Mouse (Mus musculus): ENCODE measurements around the gene Pheta1.

The Pheta1 gene

DNA sequence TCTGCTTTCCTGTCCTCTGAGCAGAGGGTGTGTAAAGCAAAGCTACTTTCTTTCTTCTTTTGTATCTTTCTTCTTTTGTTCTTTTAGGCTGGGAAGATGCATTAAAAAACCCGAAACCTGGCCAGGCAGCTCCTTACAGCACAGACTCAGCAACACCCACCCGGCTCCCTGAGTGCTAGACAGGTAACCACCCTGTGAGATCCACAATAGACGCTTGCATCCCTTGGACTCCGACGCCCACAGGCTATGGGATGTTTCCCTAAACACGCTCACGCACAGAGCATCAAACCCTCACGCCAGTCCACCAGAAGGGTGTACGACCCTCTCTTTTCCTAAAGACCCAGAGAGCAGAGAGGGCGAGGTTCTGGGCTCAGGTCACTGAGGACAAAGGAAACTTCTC is 45.9 kb downstream of the Pheta1 start:
- DNase-seq: no peak

DNA sequence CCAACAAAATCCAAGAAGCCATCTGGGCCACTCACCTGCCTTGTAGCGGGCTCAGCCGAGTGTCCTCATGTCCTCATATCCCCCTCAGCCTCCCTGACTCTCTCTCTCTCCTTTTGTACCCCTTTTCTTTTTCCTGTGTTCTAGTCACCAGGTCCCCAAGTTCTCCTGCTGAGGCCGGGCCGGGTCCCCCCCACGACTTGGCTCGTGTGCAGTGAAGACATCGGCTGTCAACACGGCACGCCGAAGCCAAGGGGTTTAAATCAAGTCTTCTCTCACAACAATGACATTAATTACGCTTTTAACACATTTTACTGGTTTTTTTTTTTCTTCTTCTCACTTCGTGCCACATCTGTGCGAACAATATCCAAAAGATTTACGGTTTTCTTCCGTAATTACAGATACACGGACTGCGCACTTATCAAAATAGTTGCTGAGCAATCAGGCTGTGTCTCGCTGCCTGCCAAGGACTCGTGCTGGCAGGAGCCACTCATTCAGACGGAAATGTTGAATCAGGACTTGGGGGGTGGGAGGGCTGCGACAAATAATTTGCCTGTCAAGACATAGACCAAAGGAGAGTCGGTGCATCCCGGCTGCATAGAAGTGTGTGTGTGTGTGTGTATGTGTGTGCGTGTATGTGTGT is 46.5 kb downstream of the Pheta1 start:
- DNase-seq: no peak

DNA sequence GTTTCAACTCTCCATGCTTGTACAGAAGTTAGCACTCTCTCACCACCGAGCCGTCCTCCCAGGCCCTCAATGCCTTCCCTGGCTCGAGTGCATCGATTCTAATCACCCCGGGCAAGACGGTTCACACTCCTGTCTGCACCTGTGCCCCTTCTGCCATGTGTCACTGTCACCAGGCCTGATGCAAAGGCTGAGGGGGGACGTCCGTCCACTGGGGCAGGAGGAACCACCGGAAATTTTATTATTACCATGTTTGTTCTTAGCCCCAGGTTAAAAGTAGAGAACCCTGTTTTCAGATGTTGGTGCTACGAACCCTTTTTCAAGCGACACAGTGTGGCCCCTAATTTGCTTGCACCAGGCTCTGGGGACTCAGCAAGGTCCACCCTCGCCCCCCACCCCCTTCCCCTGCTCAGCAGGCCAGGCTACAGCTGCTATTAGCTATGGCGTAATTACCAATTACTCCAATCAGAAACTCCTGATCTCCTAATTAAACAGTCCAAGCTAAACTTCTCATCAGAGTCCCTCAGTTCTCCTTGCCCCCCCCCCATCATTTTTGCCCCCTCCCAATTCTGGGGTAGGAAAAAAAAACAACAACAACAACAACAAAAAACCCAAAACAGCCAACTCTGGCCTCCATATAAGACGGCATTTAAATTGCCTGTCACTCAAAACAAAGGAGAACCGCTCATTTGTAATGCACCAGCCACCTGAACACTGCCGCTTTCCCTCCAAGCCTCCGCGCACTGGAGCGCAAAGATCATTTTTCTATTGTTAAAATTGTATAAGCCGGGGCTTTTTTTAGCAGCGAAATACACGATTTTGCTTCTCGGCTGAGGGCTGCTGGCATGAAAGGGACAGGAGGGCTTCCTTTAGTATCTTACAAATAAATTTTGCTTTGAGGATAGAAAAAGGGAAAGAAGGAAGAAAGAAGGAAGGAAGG is 54.3 kb downstream of the Pheta1 start:
- DNase-seq: peak; percentile 34

Data from embryo, embryonic 11 days (tissue).